Mouse (Mus musculus) midbrain, embryonic 13.5 days (tissue): ENCODE data around the gene Krr1. TPM values are rescaled to one million over a fixed set of nuclear protein-coding genes. Genes with fewer than 3 reads are reported as not detected.
"Not testable (repeated sequence)": the region's sequence is repeated elsewhere in the genome, so short reads cannot be mapped to it uniquely, and the experiment has no call there.

Source experiments
- ATAC-seq: fragments of 200-750 bp; cut with Nextera tagmentation; 2 replicates; pipeline ENCODE4 v1.8.0; 2017; ENCODE audit warnings: mild to moderate bottlenecking, moderate TSS enrichment, moderate library complexity
- H3K27ac ChIP-seq: fragments of 300-500 bp; sonication (generic); 2 replicates; pipeline ENCODE4 v1.5.1; 2015; ENCODE audit warnings: inconsistent platforms, mild to moderate bottlenecking, moderate library complexity
- H3K27me3 ChIP-seq: fragments of 300-500 bp; sonication (generic); 2 replicates; pipeline ENCODE4 v1.6.1; 2015; ENCODE audit warnings: mild to moderate bottlenecking, inconsistent platforms
- H3K36me3 ChIP-seq: fragments of 300-500 bp; sonication (generic); 2 replicates; pipeline ENCODE4 v1.6.1; 2015; ENCODE audit warnings: mild to moderate bottlenecking, inconsistent platforms
- H3K4me1 ChIP-seq: fragments of 300-500 bp; sonication (generic); replicated peaks from 2 replicates; pipeline ENCODE4 v1.6.1; 2015; ENCODE audit warnings: inconsistent platforms
- H3K4me2 ChIP-seq: fragments of 300-500 bp; sonication (generic); replicated peaks from 2 replicates; pipeline ENCODE4 v1.6.1; 2015; ENCODE audit warnings: moderate library complexity, mild to moderate bottlenecking, inconsistent platforms
- H3K4me3 ChIP-seq: fragments of 300-500 bp; sonication (generic); replicated peaks from 2 replicates; pipeline ENCODE4 v1.5.1; 2015; ENCODE audit warnings: mild to moderate bottlenecking, inconsistent platforms
- H3K9ac ChIP-seq: fragments of 300-500 bp; sonication (generic); replicated peaks from 2 replicates; pipeline ENCODE4 v1.6.1; 2015; ENCODE audit warnings: mild to moderate bottlenecking, inconsistent platforms
- H3K9me3 ChIP-seq: fragments of 300-500 bp; sonication (generic); 2 replicates; pipeline ENCODE4 v1.6.1; 2016; ENCODE audit warnings: mild to moderate bottlenecking, inconsistent platforms
- WGBS: fragments of 180-500 bp; shearing (Covaris S2); methylation state at CpG from one replicate; pipeline ENCODE4 v1.1.7; 2015; 5-methylcytosine and 5-hydroxymethylcytosine counted together
- polyA plus RNA-seq: library from polyadenylated mRNA; unstranded; fragments of >200 nt; fragmentation: Nextera tagmentation; extraction: Ambion mirVana; gene quantifications from 2 replicates; pipeline ENCODE4 v1.2.1, GENCODE M21; 2015

The Krr1 gene
- polyA plus RNA-seq, 1 experiment from 2014 or later = 47.3 TPM

- not testable (repeated sequence) for ATAC-seq, H3K4me2 ChIP-seq, H3K27ac ChIP-seq, H3K27me3 ChIP-seq, H3K9ac ChIP-seq, H3K36me3 ChIP-seq, H3K4me3 ChIP-seq, H3K4me1 ChIP-seq, H3K9me3 ChIP-seq
- WGBS = 76% methylated on average over 3 of the region's 3 CpGs
Measured at GRCm38 (mm10) chr10:112028689-112029088, 56.2 kb downstream of the Krr1 start.

Other genes with a start within 250 kb of the Krr1 start
- gene Glipr1, start 30.0 kb downstream of the Krr1 start, polyA plus RNA-seq = 0.36 and 0.45 TPM in 2 replicates
- gene Glipr1l1, start 87.5 kb downstream of the Krr1 start, polyA plus RNA-seq = not detected in 2 replicates
- not detected in 2 replicates for gene Glipr1l2, start 110.7 kb downstream of the Krr1 start, polyA plus RNA-seq
- gene Glipr1l3, start 187.7 kb downstream of the Krr1 start, polyA plus RNA-seq = 0.24 and 0.46 TPM in 2 replicates
- gene Caps2, start 191.0 kb downstream of the Krr1 start, polyA plus RNA-seq = 0.30 and 0.41 TPM in 2 replicates